Mouse (Mus musculus): ENCODE measurements around the gene S1pr1.

Gene S1pr1

GRCm38 (mm10) chr3:115712808-115713200 is 2.1 kb downstream of the S1pr1 start:
- in situ Hi-C loops (cut with MseI, MboI): loop anchor here (5.0 to 10.0 kb wide), 2 partner anchors 172 to 174 kb away; partner anchors contain the start of gene Dph5 (in 2 of the 2)

DNA sequence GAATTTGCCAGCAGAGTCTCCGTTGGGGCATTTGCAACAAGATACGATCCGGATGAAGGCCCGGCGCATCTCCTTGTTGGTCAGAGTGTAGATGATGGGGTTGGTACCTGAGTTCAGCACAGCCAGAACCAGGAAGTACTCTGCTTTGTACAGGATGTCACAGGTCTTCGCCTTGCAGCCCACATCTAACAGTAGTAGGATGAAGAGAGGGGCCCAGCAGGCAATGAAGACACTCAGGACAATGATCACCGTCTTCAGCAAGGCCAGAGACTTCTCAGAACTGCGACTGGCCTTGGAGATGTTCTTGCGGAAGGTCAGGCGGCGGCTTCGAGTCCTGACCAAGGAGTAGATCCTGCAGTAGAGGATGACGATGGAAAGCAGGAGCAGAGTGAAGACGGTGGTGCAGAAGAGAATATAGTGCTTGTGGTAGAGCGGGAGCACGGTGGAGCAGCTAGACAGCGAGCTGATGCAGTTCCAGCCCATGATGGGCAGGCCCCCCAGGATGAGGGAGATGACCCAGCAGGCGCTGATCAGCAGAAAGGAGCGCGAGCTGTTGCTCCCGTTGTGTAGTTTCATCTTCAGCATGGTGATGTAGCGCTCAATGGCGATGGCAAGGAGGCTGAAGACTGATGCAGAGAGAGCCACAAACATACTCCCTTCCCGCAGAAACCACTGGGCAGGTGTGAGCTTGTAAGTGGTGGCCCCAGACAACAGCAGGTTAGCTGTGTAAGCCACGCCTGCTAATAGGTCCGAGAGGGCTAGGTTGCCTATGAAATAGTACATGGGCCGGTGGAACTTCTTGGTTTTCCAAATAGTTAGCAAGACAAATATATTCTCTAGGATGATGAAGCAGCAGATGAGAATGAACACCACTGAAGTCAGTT is 2.7 kb downstream of the S1pr1 start:
- in situ Hi-C loops (cut with MseI, MboI): loop anchor here (5.0 to 10.0 kb wide), 2 partner anchors 173 to 175 kb away; partner anchors contain the start of gene Dph5 (in 2 of the 2)

GRCm38 (mm10) chr3:115711393-115711792 is 3.5 kb downstream of the S1pr1 start:
- in situ Hi-C loops (cut with MseI, MboI): loop anchor here (5.0 to 10.0 kb wide), 2 partner anchors 173 to 176 kb away; partner anchors contain the start of gene Dph5 (in 2 of the 2)

GRCm38 (mm10) chr3:115710051-115710450 is 4.8 kb downstream of the S1pr1 start:
- in situ Hi-C loops (cut with MseI, MboI): loop anchor here (5.0 to 10.0 kb wide), 2 partner anchors 175 to 177 kb away; partner anchors contain the start of gene Dph5 (in 2 of the 2)

- in situ Hi-C loops (cut with MseI, MboI): no loop called here
These were observed 5.7 kb downstream of the S1pr1 start for GRCm38 (mm10) chr3:115709118-115709574.

DNA sequence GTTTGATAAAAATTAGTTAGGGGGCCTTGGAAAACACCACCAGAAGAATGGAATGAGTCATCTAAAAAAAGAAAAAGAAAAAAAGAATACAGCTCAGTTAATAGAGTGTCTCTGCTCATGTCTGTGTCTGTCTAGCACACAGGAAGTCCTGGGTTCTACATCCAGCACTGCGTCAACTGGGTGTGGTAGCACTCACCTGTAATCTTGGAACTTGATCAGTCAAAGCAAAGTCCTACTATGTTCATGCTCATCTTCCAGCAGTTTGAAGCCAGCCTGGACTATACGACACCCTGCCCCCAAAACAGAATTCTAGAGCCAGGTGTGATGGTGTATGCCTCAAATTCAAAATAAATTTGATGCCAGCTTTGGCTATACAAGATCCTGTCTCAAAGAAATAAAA is 8.1 kb downstream of the S1pr1 start:
- in situ Hi-C loops (cut with MseI, MboI): no loop called here

- in situ Hi-C loops (cut with MseI, MboI): no loop called here
These were observed 10.5 kb downstream of the S1pr1 start for GRCm38 (mm10) chr3:115704254-115704908.

DNA sequence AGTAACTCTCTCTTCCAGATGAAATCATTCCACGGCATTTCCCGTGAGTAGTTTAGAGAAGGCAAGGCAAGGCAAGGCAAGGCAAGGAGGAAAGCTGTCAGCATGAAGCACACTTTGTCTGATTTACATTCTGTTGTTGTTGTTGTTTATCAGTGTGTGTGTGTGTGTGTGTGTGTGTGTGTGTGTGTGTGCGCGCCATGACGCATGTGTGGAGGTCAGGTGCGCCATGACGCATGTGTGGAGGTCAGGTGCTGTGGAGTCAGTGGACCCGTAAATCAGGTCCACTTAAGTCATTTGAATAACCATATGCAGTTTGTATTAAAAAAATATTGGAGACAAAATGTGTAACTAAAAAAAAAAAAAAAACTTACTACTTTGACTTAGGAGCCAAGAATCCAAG is 11.2 kb downstream of the S1pr1 start:
- in situ Hi-C loops (cut with MseI, MboI): no loop called here

- in situ Hi-C loops (cut with MseI, MboI): no loop called here
These were observed 12.8 kb downstream of the S1pr1 start for GRCm38 (mm10) chr3:115702089-115702488.

DNA sequence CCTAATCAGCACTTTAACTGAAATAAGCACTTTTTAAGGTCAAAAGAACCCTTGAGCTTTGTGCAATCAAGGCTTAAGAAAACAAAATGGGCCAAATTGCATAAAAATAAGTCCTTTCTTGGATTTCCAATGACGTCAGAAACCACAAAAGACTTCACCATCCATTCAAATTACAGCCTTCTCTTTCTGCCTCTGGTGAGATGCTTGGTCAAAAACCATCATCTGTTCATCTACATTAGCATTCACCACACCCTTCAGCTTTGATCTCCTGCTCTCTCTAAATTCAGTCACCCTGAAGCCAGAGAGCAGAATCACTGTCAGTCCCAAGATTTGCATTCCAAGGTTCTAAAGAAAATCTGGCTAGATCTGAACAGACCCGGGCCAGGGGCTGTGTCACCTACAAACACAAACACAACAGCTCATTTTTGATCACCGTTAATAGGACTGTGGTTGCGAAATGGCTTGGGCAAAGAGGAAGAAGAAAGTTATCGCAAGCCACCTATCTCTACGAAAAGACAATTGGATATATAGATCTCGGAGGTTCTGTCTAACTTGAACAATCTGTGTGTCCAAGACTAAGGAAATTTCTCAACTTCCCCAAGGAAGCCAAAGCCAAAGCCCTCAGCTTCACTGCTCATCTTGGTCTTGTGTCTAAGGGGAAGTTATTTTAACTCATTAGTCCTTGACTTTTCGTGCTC is 19.5 kb downstream of the S1pr1 start:
- in situ Hi-C loops (cut with MseI, MboI): no loop called here

GRCm38 (mm10) chr3:115694168-115694567 is 20.7 kb downstream of the S1pr1 start:
- in situ Hi-C loops (cut with MseI, MboI): no loop called here

- in situ Hi-C loops (cut with MseI, MboI): no loop called here
These were observed 21.5 kb downstream of the S1pr1 start for GRCm38 (mm10) chr3:115693390-115693789.

- in situ Hi-C loops (cut with MseI, MboI): no loop called here
These were observed 22.0 kb downstream of the S1pr1 start for GRCm38 (mm10) chr3:115692857-115693256.

DNA sequence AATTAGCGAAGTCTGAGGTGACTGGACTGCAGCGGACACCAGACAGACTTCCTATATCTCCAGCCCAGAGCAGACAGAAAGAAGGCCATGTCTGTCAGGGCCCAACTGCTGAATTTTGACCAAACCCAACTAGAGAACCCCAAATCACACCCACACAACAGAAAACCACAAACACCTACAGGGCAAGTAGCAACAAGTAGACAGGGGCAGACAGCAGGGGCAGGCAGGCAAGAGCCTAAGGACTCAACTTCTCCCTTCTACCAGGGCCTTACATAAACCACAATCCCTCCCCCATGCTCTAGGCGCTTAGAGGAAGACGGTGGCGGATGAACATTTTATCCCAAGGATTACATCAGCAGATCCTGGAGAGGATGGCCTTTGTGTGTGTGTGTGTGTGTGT is 22.5 kb downstream of the S1pr1 start:
- in situ Hi-C loops (cut with MseI, MboI): no loop called here

DNA sequence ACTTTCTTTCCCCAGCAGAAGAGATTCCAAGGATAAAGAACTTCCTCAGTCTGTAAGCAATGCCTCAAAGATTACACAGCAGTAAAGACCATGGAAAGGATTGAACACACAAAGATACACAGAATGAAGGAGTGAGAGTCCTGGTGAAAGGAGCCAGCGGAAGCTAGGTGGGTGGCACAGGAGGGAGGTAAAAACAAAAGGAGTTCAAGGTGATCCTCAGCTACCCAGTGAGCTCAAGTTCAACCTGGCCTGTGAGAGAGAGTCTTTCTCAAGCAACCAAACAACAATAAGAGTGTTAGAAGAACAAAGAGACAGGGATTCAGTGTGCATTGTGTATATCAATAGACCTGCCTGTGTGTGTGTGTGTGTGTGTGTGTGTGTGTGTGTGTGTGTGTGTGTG is 25.0 kb downstream of the S1pr1 start:
- in situ Hi-C loops (cut with MseI, MboI): no loop called here

DNA sequence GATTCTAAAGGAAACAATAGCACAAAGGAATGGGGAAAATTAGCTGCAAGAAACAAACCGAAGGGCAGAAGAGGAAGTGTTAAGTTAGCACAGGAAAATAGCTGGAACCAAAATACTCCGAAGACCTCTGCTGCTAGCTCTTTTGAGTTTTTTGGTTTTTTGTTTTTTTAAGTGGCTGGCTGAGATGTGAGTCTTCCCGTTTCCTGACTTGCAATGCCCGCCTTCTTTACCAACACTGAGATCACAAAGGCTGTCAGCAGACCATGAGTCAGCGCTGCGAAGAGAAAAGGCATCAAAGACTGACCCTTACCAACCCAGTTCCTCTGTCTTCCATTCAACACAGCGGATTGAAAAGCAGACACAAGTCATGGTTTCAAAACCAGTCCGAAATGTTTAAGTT is 25.5 kb downstream of the S1pr1 start:
- in situ Hi-C loops (cut with MseI, MboI): no loop called here

DNA sequence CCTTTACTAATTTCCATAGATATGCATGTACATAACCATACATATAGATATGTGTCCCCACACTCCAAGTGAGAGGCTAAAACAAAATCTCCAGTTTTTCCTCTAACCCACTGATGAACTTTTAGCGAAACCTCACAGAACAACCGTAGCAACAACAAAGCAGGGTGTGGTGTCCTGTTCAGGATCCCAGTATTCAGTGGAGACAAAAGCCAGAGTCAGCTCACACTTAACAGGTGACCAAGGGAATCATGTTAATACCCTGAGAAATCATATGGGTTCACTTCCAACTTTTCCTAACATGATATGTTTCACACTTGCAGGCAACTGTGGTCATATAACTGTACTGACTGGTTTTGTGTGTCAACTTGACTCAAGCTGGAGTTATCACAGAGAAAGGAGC is 27.1 kb downstream of the S1pr1 start:
- in situ Hi-C loops (cut with MseI, MboI): no loop called here

DNA sequence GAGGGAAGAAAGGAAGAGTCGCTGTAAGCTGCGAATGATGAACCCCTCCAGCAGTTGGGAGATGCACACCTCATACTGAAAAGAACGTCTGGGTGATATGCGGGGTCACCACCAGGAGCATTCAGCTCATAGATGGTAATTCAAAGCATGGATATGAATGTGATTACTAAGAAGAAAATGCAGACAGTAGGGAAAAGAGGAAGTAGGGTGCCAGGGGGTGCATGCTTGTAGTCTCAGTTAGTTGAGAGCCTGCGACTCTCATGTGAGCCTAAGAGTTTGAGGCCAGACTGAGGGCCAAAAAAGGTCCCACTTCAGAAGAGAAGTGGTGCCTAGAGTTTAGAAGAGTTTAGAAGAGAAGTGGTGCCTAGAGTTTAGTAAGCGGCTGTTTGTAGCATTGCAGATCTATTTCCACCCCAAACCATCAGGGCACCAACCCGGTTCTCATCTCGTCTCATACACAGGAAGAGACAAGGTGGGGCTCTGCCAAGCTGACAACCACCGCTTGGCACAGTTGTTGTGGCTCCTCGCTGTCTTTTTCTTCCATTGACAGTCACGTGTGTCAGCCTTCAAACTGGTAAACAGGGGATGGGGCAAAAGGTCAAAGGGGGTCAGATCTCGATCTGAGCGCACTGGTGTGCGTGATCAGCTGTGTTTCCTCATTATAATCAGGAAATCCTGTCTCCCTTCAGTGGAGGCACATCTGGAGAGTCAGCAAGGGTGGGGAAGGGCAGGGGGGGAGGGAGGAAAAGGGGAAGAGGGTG is 32.4 kb downstream of the S1pr1 start:
- in situ Hi-C loops (cut with MseI, MboI): no loop called here

- in situ Hi-C loops (cut with MseI, MboI): no loop called here
These were observed 33.7 kb downstream of the S1pr1 start for GRCm38 (mm10) chr3:115681184-115681583.

GRCm38 (mm10) chr3:115679022-115679421 is 35.9 kb downstream of the S1pr1 start:
- in situ Hi-C loops (cut with MseI, MboI): no loop called here
